Mouse (Mus musculus) C2C12 (cell line): ENCODE data around the gene Atrnl1.

Experiments
- CEBPB ChIP-seq: IDR thresholded peaks from one replicate; pipeline ENCODE4 v1.6.1; 2011; ENCODE audit warnings: low read depth, mild to moderate bottlenecking, control low read depth, moderate library complexity
- CTCF ChIP-seq: IDR thresholded peaks from one replicate; pipeline ENCODE4 v1.5.1; 2011; ENCODE audit not compliant: control insufficient read depth, insufficient read depth, insufficient read length
- FOSL1 ChIP-seq: IDR thresholded peaks from one replicate; pipeline ENCODE4 v1.8.0; 2011; ENCODE audit warnings: mild to moderate bottlenecking, low read length; ENCODE audit not compliant: poor library complexity, insufficient read depth, severe bottlenecking
- MAX ChIP-seq: IDR thresholded peaks from one replicate; pipeline ENCODE4 v1.6.1; 2011; ENCODE audit warnings: mild to moderate bottlenecking, control low read depth
- MYOD1 ChIP-seq: IDR thresholded peaks from one replicate; pipeline ENCODE4 v1.6.1; 2011; ENCODE audit warnings: low read depth; ENCODE audit not compliant: control insufficient read depth, insufficient read length
- MYOG ChIP-seq: IDR thresholded peaks from one replicate; pipeline ENCODE4 v1.6.1; 2011; ENCODE audit not compliant: control insufficient read depth, insufficient read length; ENCODE audit errors: extremely low read depth
- USF1 ChIP-seq: IDR thresholded peaks from one replicate; pipeline ENCODE4 v1.6.1; 2011; ENCODE audit warnings: low read depth, mild to moderate bottlenecking, control low read depth, moderate library complexity

DNA sequence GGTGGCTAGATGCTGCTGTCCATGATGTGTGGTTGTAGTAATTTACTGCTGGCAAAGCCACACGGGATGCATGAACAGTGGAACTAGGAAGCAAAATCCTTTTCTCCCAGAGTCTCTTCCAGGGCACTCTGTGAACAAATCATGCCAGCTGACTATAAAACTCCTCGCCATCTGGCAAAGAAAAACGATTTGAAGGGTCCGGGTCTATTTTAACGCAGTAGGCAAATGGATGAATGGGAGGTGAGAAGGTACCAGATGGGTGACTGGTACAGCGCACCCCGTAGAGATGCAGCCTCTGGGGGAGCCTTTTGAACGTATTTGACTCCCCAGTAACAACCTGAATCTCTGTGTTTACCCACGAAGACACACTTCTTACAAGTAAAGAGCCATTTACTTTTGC is 14.9 kb downstream of the Atrnl1 start:
- no peak for TF ChIP-seq MYOD1
- TF ChIP-seq CTCF, result no peak
- TF ChIP-seq USF1, result no peak
- no peak for TF ChIP-seq MYOG
- TF ChIP-seq MAX, result no peak
- no peak for TF ChIP-seq CEBPB
- TF ChIP-seq FOSL1, result no peak
